Mouse (Mus musculus): ENCODE measurements around the gene Popdc2. TPM values are rescaled to one million over a fixed set of nuclear protein-coding genes. Genes with fewer than 3 reads are reported as not detected.
A peak's percentile ranks its signal among the peaks of the same experiment; 100 is the strongest.

Gene Popdc2
- total RNA-seq, 1 experiment from 2014 or later: 0.35 TPM

GRCm38 (mm10) chr16:38373439-38373838 lies 11.4 kb downstream of the Popdc2 start:
- no peak for ATAC-seq (ENCODE audit: extremely low read depth, insufficient number of reproducible peaks, low FRiP score, poor library complexity, severe bottlenecking)

- no peak for ATAC-seq (ENCODE audit: extremely low read depth, insufficient number of reproducible peaks, low FRiP score, poor library complexity, severe bottlenecking)
Observed at GRCm38 (mm10) chr16:38373941-38374340, 11.9 kb downstream of the Popdc2 start.

- no peak for ATAC-seq (ENCODE audit: extremely low read depth, insufficient number of reproducible peaks, low FRiP score, poor library complexity, severe bottlenecking)
Observed at GRCm38 (mm10) chr16:38374379-38375140, 12.6 kb downstream of the Popdc2 start.

GRCm38 (mm10) chr16:38375182-38375581 lies 13.2 kb downstream of the Popdc2 start:
- ATAC-seq (ENCODE audit: extremely low read depth, insufficient number of reproducible peaks, low FRiP score, poor library complexity, severe bottlenecking): no peak

GRCm38 (mm10) chr16:38376163-38376840 lies 14.3 kb downstream of the Popdc2 start:
- ATAC-seq (ENCODE audit: extremely low read depth, insufficient number of reproducible peaks, low FRiP score, poor library complexity, severe bottlenecking): peak; percentile 53; the same call in 1 of the 2 replicates

GRCm38 (mm10) chr16:38376841-38377249 lies 14.8 kb downstream of the Popdc2 start:
- 0 out of 2 replicates have a peak, but pooled peaks have one; percentile 14 for ATAC-seq (ENCODE audit: extremely low read depth, insufficient number of reproducible peaks, low FRiP score, poor library complexity, severe bottlenecking)

- ATAC-seq (ENCODE audit: extremely low read depth, insufficient number of reproducible peaks, low FRiP score, poor library complexity, severe bottlenecking): no peak
Observed at GRCm38 (mm10) chr16:38377546-38377945, 15.5 kb downstream of the Popdc2 start.

GRCm38 (mm10) chr16:38378591-38378990 lies 16.6 kb downstream of the Popdc2 start:
- ATAC-seq (ENCODE audit: extremely low read depth, insufficient number of reproducible peaks, low FRiP score, poor library complexity, severe bottlenecking): no peak

GRCm38 (mm10) chr16:38379088-38379487 lies 17.1 kb downstream of the Popdc2 start:
- ATAC-seq (ENCODE audit: extremely low read depth, insufficient number of reproducible peaks, low FRiP score, poor library complexity, severe bottlenecking): no peak

- no peak for ATAC-seq (ENCODE audit: extremely low read depth, insufficient number of reproducible peaks, low FRiP score, poor library complexity, severe bottlenecking)
Observed at GRCm38 (mm10) chr16:38379493-38379892, 17.5 kb downstream of the Popdc2 start.

GRCm38 (mm10) chr16:38379926-38380325 lies 17.9 kb downstream of the Popdc2 start:
- no peak for ATAC-seq (ENCODE audit: extremely low read depth, insufficient number of reproducible peaks, low FRiP score, poor library complexity, severe bottlenecking)

GRCm38 (mm10) chr16:38383683-38384082 lies 21.7 kb downstream of the Popdc2 start:
- ATAC-seq (ENCODE audit: extremely low read depth, insufficient number of reproducible peaks, low FRiP score, poor library complexity, severe bottlenecking): no peak

- ATAC-seq (ENCODE audit: extremely low read depth, insufficient number of reproducible peaks, low FRiP score, poor library complexity, severe bottlenecking): no peak
Observed at GRCm38 (mm10) chr16:38385184-38385634, 23.2 kb downstream of the Popdc2 start.

GRCm38 (mm10) chr16:38385700-38386099 lies 23.7 kb downstream of the Popdc2 start:
- no peak for ATAC-seq (ENCODE audit: extremely low read depth, insufficient number of reproducible peaks, low FRiP score, poor library complexity, severe bottlenecking)

GRCm38 (mm10) chr16:38387389-38387788 lies 25.4 kb downstream of the Popdc2 start:
- ATAC-seq (ENCODE audit: extremely low read depth, insufficient number of reproducible peaks, low FRiP score, poor library complexity, severe bottlenecking): no peak

- ATAC-seq (ENCODE audit: extremely low read depth, insufficient number of reproducible peaks, low FRiP score, poor library complexity, severe bottlenecking): no peak
Observed at GRCm38 (mm10) chr16:38388757-38389156, 26.7 kb downstream of the Popdc2 start.

- ATAC-seq (ENCODE audit: extremely low read depth, insufficient number of reproducible peaks, low FRiP score, poor library complexity, severe bottlenecking): no peak
Observed at GRCm38 (mm10) chr16:38389284-38389893, 27.4 kb downstream of the Popdc2 start.

GRCm38 (mm10) chr16:38390322-38390721 lies 28.3 kb downstream of the Popdc2 start:
- ATAC-seq (ENCODE audit: extremely low read depth, insufficient number of reproducible peaks, low FRiP score, poor library complexity, severe bottlenecking): no peak

GRCm38 (mm10) chr16:38392126-38392894 lies 30.3 kb downstream of the Popdc2 start:
- ATAC-seq (ENCODE audit: extremely low read depth, insufficient number of reproducible peaks, low FRiP score, poor library complexity, severe bottlenecking): no peak
